ENCODE assay signal across 15 mouse cellular contexts in genomic region chr1:45625921-45626320, GRCm38 (mm10).
DNase-seq lines count a peak whose midpoint lies in the region; ATAC-seq and TF ChIP-seq lines count a peak whose summit lies in the region.
"Had no signal": no experiment of that assay in that cellular context is flagged by ENCODE, and none has a peak within 500 bp of the region (broad histone marks: within the 10 kb centered on the region; RNA-seq: fewer than 3 reads in every experiment).

No protein-coding gene starts in this region.

- no peak for ATAC-seq in limb, embryonic 15.5 days (ENCODE audit: insufficient number of reproducible peaks, low FRiP score, low TSS enrichment, low read depth)
- ATAC-seq: CD4-positive, CD25-positive, alpha-beta regulatory T cell, adult 4 months; forebrain, embryonic 14.5 days; intestine, embryonic 16.5 days had no signal

- no peak for TF ChIP-seq POLR2A in cerebellum, adult 2 months (IDR thresholded peaks at IDR 0.05; ENCODE audit: borderline replicate concordance, insufficient read depth, low read length)

- DNase-seq in limb, embryonic 10.5 days (ENCODE audit: low spot score): no peak
- DNase-seq in gastrocnemius, adult 8-10 months (ENCODE audit: low spot score in 2 of 2): peak; percentile 11 to 14
- DNase-seq in heart, postnatal 10 days: peak; percentile 44 to 55
- peak; percentile 74 for DNase-seq in skeletal muscle tissue, adult 2 months (ENCODE audit: low read depth, low spot score)
- DNase-seq in cerebellum, adult 2 months: no peak
- DNase-seq in frontal cortex, postnatal 10 days (ENCODE audit: low spot score in 2 of 2): no peak
- no peak for DNase-seq in adrenal gland, postnatal 14 days
- DNase-seq: cerebellum, adult 9-10 months; retina, postnatal 1 day had no signal

- intact Hi-C loops in heart, postnatal 10 days (cut with DNase I): loop anchor here (2.0 to 5.0 kb wide), 2 partner anchors 141 to 193 kb away; no protein-coding TSS in a partner anchor

- no peak overlapping the region for H3K4me2 ChIP-seq in limb, embryonic 15.5 days
- H3K4me2 ChIP-seq: midbrain, embryonic 11.5 days; neural tube, embryonic 12.5 days had no signal

- no peak overlapping the region for H3K9ac ChIP-seq in limb, embryonic 15.5 days
- H3K9ac ChIP-seq: neural tube, embryonic 12.5 days had no signal

- H3K4me1 ChIP-seq in limb, embryonic 15.5 days: no peaks in the 10 kb centered on the region
- no peaks in the 10 kb centered on the region for H3K4me1 ChIP-seq in limb, embryonic 10.5 days
- no peaks in the 10 kb centered on the region for H3K4me1 ChIP-seq in cerebellum, adult 2 months (ENCODE audit: control insufficient read depth, insufficient read depth, low read length)
- H3K4me1 ChIP-seq: neural tube, embryonic 12.5 days had no signal

- TF ChIP-seq CTCF in cerebellum, adult 2 months (IDR thresholded peaks at IDR 0.05; ENCODE audit: borderline replicate concordance, insufficient read depth, low read depth, low read length): no peak

- 0 out of 2 replicates have a peak overlapping the region, but pooled peaks have one; percentile 72 for H3K27ac ChIP-seq in limb, embryonic 15.5 days
- no peak overlapping the region for H3K27ac ChIP-seq in limb, embryonic 10.5 days
- no peak overlapping the region for H3K27ac ChIP-seq in cerebellum, adult 2 months (ENCODE audit: insufficient read depth, low read length)
- H3K27ac ChIP-seq: neural tube, embryonic 12.5 days had no signal

- no peaks in the 10 kb centered on the region for H3K27me3 ChIP-seq in limb, embryonic 15.5 days
- H3K27me3 ChIP-seq in limb, embryonic 10.5 days (ENCODE audit: low read depth, poor library complexity, severe bottlenecking): no peaks in the 10 kb centered on the region
- H3K27me3 ChIP-seq in cerebellum, adult 2 months (ENCODE audit: control insufficient read depth, insufficient read depth, low read length): no peaks in the 10 kb centered on the region
- H3K27me3 ChIP-seq: neural tube, embryonic 12.5 days had no signal

- H3K4me3 ChIP-seq in limb, embryonic 15.5 days: no peak overlapping the region
- no peak overlapping the region for H3K4me3 ChIP-seq in limb, embryonic 10.5 days
- H3K4me3 ChIP-seq in cerebellum, adult 2 months (replicated peaks; ENCODE audit: insufficient read depth, low read depth, low read length): no peak overlapping the region
- H3K4me3 ChIP-seq: neural tube, embryonic 12.5 days had no signal

- no peaks in the 10 kb centered on the region for H3K9me3 ChIP-seq in limb, embryonic 15.5 days
- no peaks in the 10 kb centered on the region for H3K9me3 ChIP-seq in limb, embryonic 10.5 days (replicated peaks)
- H3K9me3 ChIP-seq: neural tube, embryonic 12.5 days had no signal

- 73% methylated on average over 5 of the region's 5 CpGs for WGBS in limb, embryonic 15.5 days
- WGBS in limb, embryonic 10.5 days: 86% methylated on average over 5 of the region's 5 CpGs
- 88% methylated on average over 5 of the region's 5 CpGs for WGBS in cerebellum, adult 2 months

- H3K36me3 ChIP-seq in limb, embryonic 15.5 days: no peaks in the 10 kb centered on the region
- H3K36me3 ChIP-seq in limb, embryonic 10.5 days: no peaks in the 10 kb centered on the region
- H3K36me3 ChIP-seq: neural tube, embryonic 12.5 days had no signal

Comparison
In these comparisons a context has a peak if more than half of its experiments do, and no peak if none do; other contexts are left out.
1. DNase-seq: peak in gastrocnemius, adult 8-10 months (2 of 2), heart, postnatal 10 days (2 of 2) and skeletal muscle tissue, adult 2 months (single experiment); none in limb, embryonic 10.5 days (single experiment), cerebellum, adult 2 months (0 of 2), frontal cortex, postnatal 10 days (0 of 2) and adrenal gland, postnatal 14 days (single experiment).